Mouse (Mus musculus): ENCODE measurements around the gene Blmh.

DNA sequence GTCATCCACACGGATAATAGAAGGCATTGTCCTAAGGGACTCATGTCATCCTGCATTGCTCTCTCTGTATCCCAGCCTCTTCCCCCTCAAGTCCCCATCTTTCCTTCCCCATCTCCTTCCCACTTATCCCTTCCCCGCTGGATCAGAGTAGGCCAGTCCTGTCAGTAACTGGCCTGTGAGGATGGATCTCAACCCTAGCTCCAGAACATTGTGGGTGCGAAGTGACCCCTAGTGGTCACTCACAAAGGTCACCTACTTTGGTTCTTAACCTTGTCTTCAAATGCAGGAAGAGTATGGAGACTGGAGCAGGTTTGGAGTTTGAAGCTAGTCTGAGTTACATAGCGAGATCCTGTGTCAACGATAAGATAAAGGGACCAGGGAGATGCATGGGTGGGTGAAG is 30.4 kb upstream of the Blmh start:
- TF ChIP-seq POLR2A (IDR thresholded peaks at IDR 0.05; ENCODE audit: control insufficient read depth, low read depth, low read length) (no peak), CTCF (IDR thresholded peaks at IDR 0.05; ENCODE audit: control insufficient read depth, insufficient read depth, insufficient replicate concordance, low read depth, low read length) (peak; percentile 34; the same call in 1 of the 2 replicates)

Data from testis, adult 2 months (tissue).